Mouse (Mus musculus): ENCODE data around the gene Unc5b. TPM values are rescaled to one million over a fixed set of nuclear protein-coding genes. Genes with fewer than 3 reads are reported as not detected.

Unc5b gene
- total RNA-seq, 2 experiments from 2014 or later: 7.3 to 12.1 TPM

GRCm38 (mm10) chr10:60822641-60823425 is 8.5 kb downstream of the Unc5b start:
- intact Hi-C loops (cut with DNase I; ENCODE audit: low total_unique reads): no loop called here
- peak; percentile 4 for DNase-seq

- DNase-seq: no peak
- intact Hi-C loops (cut with DNase I; ENCODE audit: low total_unique reads): no loop called here
Observed at GRCm38 (mm10) chr10:60821736-60822358, 9.5 kb downstream of the Unc5b start.

- no peak for DNase-seq
- intact Hi-C loops (cut with DNase I; ENCODE audit: low total_unique reads): no loop called here
Observed at GRCm38 (mm10) chr10:60821311-60821710, 10.1 kb downstream of the Unc5b start.

GRCm38 (mm10) chr10:60820552-60820951 is 10.8 kb downstream of the Unc5b start:
- DNase-seq: peak; percentile 56
- intact Hi-C loops (cut with DNase I; ENCODE audit: low total_unique reads): no loop called here

GRCm38 (mm10) chr10:60819654-60820192 is 11.7 kb downstream of the Unc5b start:
- intact Hi-C loops (cut with DNase I; ENCODE audit: low total_unique reads): no loop called here

GRCm38 (mm10) chr10:60819179-60819578 is 12.2 kb downstream of the Unc5b start:
- no peak for DNase-seq

More at GRCm38 (mm10) chr10:60819654-60820192, 11.7 kb downstream of the Unc5b start:
- no peak for DNase-seq

GRCm38 (mm10) chr10:60818708-60819107 is 12.7 kb downstream of the Unc5b start:
- no peak for DNase-seq
- intact Hi-C loops (cut with DNase I; ENCODE audit: low total_unique reads): no loop called here

More at GRCm38 (mm10) chr10:60819179-60819578, 12.2 kb downstream of the Unc5b start:
- intact Hi-C loops (cut with DNase I; ENCODE audit: low total_unique reads): no loop called here

- intact Hi-C loops (cut with DNase I; ENCODE audit: low total_unique reads): no loop called here
- DNase-seq: no peak
Observed at GRCm38 (mm10) chr10:60817868-60818267, 13.5 kb downstream of the Unc5b start.

GRCm38 (mm10) chr10:60816872-60817648 is 14.3 kb downstream of the Unc5b start:
- intact Hi-C loops (cut with DNase I; ENCODE audit: low total_unique reads): no loop called here
- DNase-seq: peak; percentile 68

- intact Hi-C loops (cut with DNase I; ENCODE audit: low total_unique reads): no loop called here
- no peak for DNase-seq
Observed at GRCm38 (mm10) chr10:60815855-60816254, 15.5 kb downstream of the Unc5b start.

- intact Hi-C loops (cut with DNase I; ENCODE audit: low total_unique reads): no loop called here
- no peak for DNase-seq
Observed at GRCm38 (mm10) chr10:60815059-60815458, 16.3 kb downstream of the Unc5b start.

GRCm38 (mm10) chr10:60814444-60815057 is 16.8 kb downstream of the Unc5b start:
- no peak for DNase-seq
- intact Hi-C loops (cut with DNase I; ENCODE audit: low total_unique reads): no loop called here

- intact Hi-C loops (cut with DNase I; ENCODE audit: low total_unique reads): no loop called here
Observed at GRCm38 (mm10) chr10:60813606-60814005, 17.8 kb downstream of the Unc5b start.

GRCm38 (mm10) chr10:60811792-60812525 is 19.4 kb downstream of the Unc5b start:
- intact Hi-C loops (cut with DNase I; ENCODE audit: low total_unique reads): no loop called here
- no peak for DNase-seq

More at GRCm38 (mm10) chr10:60813606-60814005, 17.8 kb downstream of the Unc5b start:
- no peak for DNase-seq

GRCm38 (mm10) chr10:60808447-60808846 is 22.9 kb downstream of the Unc5b start:
- intact Hi-C loops (cut with DNase I; ENCODE audit: low total_unique reads): no loop called here
- DNase-seq: no peak

- peak; percentile 82 for DNase-seq
- intact Hi-C loops (cut with DNase I; ENCODE audit: low total_unique reads): no loop called here
Observed at GRCm38 (mm10) chr10:60807531-60808185, 23.7 kb downstream of the Unc5b start.

- no peak for DNase-seq
- intact Hi-C loops (cut with DNase I; ENCODE audit: low total_unique reads): no loop called here
Observed at GRCm38 (mm10) chr10:60806207-60806538, 25.2 kb downstream of the Unc5b start.

GRCm38 (mm10) chr10:60805436-60806206 is 25.8 kb downstream of the Unc5b start:
- intact Hi-C loops (cut with DNase I; ENCODE audit: low total_unique reads): no loop called here
- DNase-seq: no peak

All from gastrocnemius, postnatal 14 days (tissue).